Mouse (Mus musculus): Measurements from ENCODE around the gene Sowahb.
A peak's percentile ranks its signal among the peaks of the same experiment; 100 is the strongest.
"Not testable (repeated sequence)": the region's sequence is repeated elsewhere in the genome, so short reads cannot be mapped to it uniquely, and the experiment has no call there.

The Sowahb gene

GRCm38 (mm10) chr5:93042831-93043687, 1.8 kb downstream of the Sowahb start:
- DNase-seq = no peak

- DNase-seq = no peak
Measured at GRCm38 (mm10) chr5:93042031-93042430, 2.8 kb downstream of the Sowahb start.

- no peak for DNase-seq
Measured at GRCm38 (mm10) chr5:93041276-93041675, 3.5 kb downstream of the Sowahb start.

GRCm38 (mm10) chr5:93040095-93040494, 4.7 kb downstream of the Sowahb start:
- DNase-seq = no peak

- DNase-seq = no peak
Measured at GRCm38 (mm10) chr5:93036254-93036653, 8.6 kb downstream of the Sowahb start.

GRCm38 (mm10) chr5:93035285-93035684, 9.5 kb downstream of the Sowahb start:
- DNase-seq = no peak

- no peak for DNase-seq
Measured at GRCm38 (mm10) chr5:93033087-93033870, 11.5 kb downstream of the Sowahb start.

GRCm38 (mm10) chr5:93032621-93033020, 12.2 kb downstream of the Sowahb start:
- no peak for DNase-seq

- DNase-seq = no peak
Measured at GRCm38 (mm10) chr5:93030869-93031268, 14.0 kb downstream of the Sowahb start.

- no peak for DNase-seq
Measured at GRCm38 (mm10) chr5:93030411-93030810, 14.4 kb downstream of the Sowahb start.

GRCm38 (mm10) chr5:93027120-93027675, 17.6 kb downstream of the Sowahb start:
- no peak for DNase-seq

- no peak for DNase-seq
Measured at GRCm38 (mm10) chr5:93026437-93027119, 18.2 kb downstream of the Sowahb start.

GRCm38 (mm10) chr5:93024754-93025280, 20.0 kb downstream of the Sowahb start:
- no peak for DNase-seq

- DNase-seq = no peak
Measured at GRCm38 (mm10) chr5:93022126-93022797, 22.6 kb downstream of the Sowahb start.

- no peak for DNase-seq
Measured at GRCm38 (mm10) chr5:93020024-93020666, 24.7 kb downstream of the Sowahb start.

GRCm38 (mm10) chr5:93019207-93019606, 25.6 kb downstream of the Sowahb start:
- DNase-seq = not testable (repeated sequence)

GRCm38 (mm10) chr5:93017678-93018077, 27.1 kb downstream of the Sowahb start:
- DNase-seq = no peak

- no peak for DNase-seq
Measured at GRCm38 (mm10) chr5:93008256-93008655, 36.6 kb downstream of the Sowahb start.

GRCm38 (mm10) chr5:93005815-93006341, 38.9 kb downstream of the Sowahb start:
- DNase-seq = peak; percentile 11

GRCm38 (mm10) chr5:93005229-93005814, 39.5 kb downstream of the Sowahb start:
- peak; percentile 75 for DNase-seq

- no peak for DNase-seq
Measured at GRCm38 (mm10) chr5:93002615-93003014, 42.2 kb downstream of the Sowahb start.

Measured in thymus, postnatal 4 days (tissue).